Mouse (Mus musculus) myocyte (in vitro differentiated cells): ENCODE results near the gene Prlr.

Experiments
- CEBPB ChIP-seq: IDR thresholded peaks from 2 replicates; pipeline ENCODE4 v1.6.1; 2011; ENCODE audit warnings: mild to moderate bottlenecking, moderate library complexity; ENCODE audit not compliant: poor library complexity, insufficient read depth, severe bottlenecking
- E2F4 ChIP-seq: IDR thresholded peaks from one replicate; pipeline ENCODE4 v1.6.1; 2011; ENCODE audit warnings: mild to moderate bottlenecking, control low read depth, moderate library complexity; ENCODE audit not compliant: insufficient read depth
- MAX ChIP-seq: IDR thresholded peaks from one replicate; pipeline ENCODE4 v1.6.1; 2011; ENCODE audit warnings: low read depth, mild to moderate bottlenecking, control low read depth
- MYOD1 ChIP-seq, 3 experiments: IDR thresholded peaks; one replicate each; pipeline ENCODE4 v1.6.1; 2011; ENCODE audit warnings: control low read depth in 2 of 3, low read depth in 2 of 3, mild to moderate bottlenecking in 2 of 3, moderate library complexity in 1 of 3; ENCODE audit not compliant: insufficient read length in 2 of 3, control insufficient read depth in 1 of 3
- MYOG ChIP-seq, 3 experiments: IDR thresholded peaks; one replicate each; pipeline ENCODE4 v1.6.1; 2011; ENCODE audit warnings: control low read depth in 2 of 3, low read depth in 2 of 3, mild to moderate bottlenecking in 2 of 3; ENCODE audit not compliant: insufficient read length in 2 of 3, control insufficient read depth in 1 of 3, insufficient read depth in 1 of 3
- POLR2A ChIP-seq: IDR thresholded peaks from one replicate; pipeline ENCODE4 v1.6.1; 2011; ENCODE audit warnings: low read depth, mild to moderate bottlenecking, control low read depth, moderate library complexity; ENCODE audit not compliant: insufficient read length
- POLR2AphosphoS2 ChIP-seq: IDR thresholded peaks from one replicate; pipeline ENCODE4 v1.6.1; 2011; ENCODE audit warnings: low read depth, control low read depth; ENCODE audit not compliant: insufficient read length
- REST ChIP-seq: IDR thresholded peaks from one replicate; pipeline ENCODE4 v1.6.1; 2011; ENCODE audit warnings: mild to moderate bottlenecking, control low read depth, moderate library complexity; ENCODE audit not compliant: insufficient read depth, insufficient read length
- SRF ChIP-seq: IDR thresholded peaks from one replicate; pipeline ENCODE4 v1.6.1; 2011; ENCODE audit warnings: low read depth; ENCODE audit not compliant: control insufficient read depth, insufficient read length
- TCF12 ChIP-seq: IDR thresholded peaks from one replicate; pipeline ENCODE4 v1.6.1; 2011; ENCODE audit warnings: mild to moderate bottlenecking, control low read depth; ENCODE audit not compliant: poor library complexity, insufficient read depth, severe bottlenecking
- TCF3 ChIP-seq: IDR thresholded peaks from one replicate; pipeline ENCODE4 v1.6.1; 2011; ENCODE audit warnings: low read depth, control low read depth; ENCODE audit not compliant: insufficient read length
- USF1 ChIP-seq: IDR thresholded peaks from one replicate; pipeline ENCODE4 v1.6.1; 2011; ENCODE audit warnings: low read depth, mild to moderate bottlenecking, control low read depth, moderate library complexity

DNA sequence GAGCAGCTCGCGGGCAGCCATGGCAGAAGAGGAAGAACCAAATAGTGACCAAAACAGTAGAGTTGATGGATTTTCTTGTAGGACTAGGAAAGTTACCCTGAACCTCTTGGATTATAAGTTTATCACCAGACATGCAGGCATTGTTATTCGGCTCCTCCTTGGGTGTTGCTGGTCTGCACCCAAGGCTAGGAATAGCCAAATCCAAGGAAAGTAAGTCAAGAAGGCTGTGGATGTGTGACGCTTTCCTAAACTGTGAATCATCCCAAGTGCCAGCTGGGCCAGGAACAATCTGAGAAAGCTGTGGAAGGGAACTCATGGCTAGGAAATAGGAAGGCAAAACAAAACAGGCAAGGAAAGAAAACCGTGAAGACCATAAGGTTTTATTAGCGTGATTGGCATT lies 2.0 kb upstream of the Prlr start:
- TF ChIP-seq POLR2A (no peak), USF1 (no peak), POLR2AphosphoS2 (no peak), CEBPB (no peak), MYOG (IDR thresholded peaks at IDR 0.05; ENCODE audit: control insufficient read depth in 1 of 3, insufficient read depth in 1 of 3, insufficient read length in 2 of 3, low read depth in 2 of 3) (no peak), MAX (no peak), SRF (no peak), MYOD1 (IDR thresholded peaks at IDR 0.05; ENCODE audit: control insufficient read depth in 1 of 3, insufficient read length in 2 of 3, low read depth in 2 of 3) (no peak), TCF12 (no peak), E2F4 (no peak), TCF3 (no peak), REST (no peak)
